8 mouse cellular contexts compared by ENCODE assay signal in the genomic region with DNA sequence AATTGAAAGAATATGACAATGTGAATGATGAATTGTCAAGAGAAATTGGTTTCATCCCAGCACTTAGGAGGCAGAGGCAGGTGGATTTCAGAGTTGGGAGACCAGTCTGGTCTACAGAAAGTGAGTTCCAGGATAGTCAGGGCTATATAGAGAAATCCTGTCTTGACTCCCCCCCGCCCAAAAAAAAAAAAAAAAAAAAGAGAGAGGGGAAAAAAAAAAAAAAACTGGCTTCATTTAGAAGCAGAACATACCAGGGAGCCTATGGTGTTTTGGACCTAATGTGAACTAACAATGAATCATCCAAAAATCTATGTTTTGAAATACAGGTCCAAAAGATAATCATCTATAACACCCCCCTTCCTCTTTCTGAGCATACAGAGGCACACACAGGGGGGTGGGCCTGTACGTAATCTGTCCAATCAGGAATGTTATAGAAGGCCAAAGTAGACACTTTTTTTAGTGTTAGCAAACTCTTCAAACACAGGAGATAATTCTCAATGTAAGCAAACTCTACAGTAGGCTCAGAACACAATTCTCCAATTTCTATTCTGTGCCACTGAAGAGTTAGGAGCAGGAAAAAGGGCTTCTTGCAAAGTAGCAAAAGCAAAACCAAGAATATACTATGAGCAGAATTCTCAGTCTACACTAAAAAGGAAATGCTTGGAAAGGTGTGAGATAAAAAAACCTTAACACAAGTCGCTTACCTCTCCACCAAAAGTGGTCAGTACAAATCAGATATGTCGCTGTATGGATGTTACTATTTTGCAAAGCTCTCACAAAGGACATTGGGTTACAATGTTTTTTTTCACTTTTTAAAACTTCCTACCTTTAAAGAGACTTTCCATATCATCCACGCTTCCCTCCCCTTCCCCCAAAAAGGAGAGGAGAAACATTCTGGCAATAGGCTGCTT. TPM values are rescaled to one million over a fixed set of nuclear protein-coding genes. Genes with fewer than 3 reads are reported as not detected.
DNase-seq lines count a peak whose midpoint lies in the region; ATAC-seq and TF ChIP-seq lines count a peak whose summit lies in the region.

No protein-coding gene starts in this region.

- H3K36me3 ChIP-seq in heart, embryonic 10.5 days, result peaks cover 57% of the 10 kb centered on the region
- H3K36me3 ChIP-seq in CH12.LX (replicated peaks in 1 of 2; ENCODE audit: control insufficient read depth in 1 of 2, insufficient read depth in 1 of 2, low read length in 1 of 2), result peaks cover 38 to 52% of the 10 kb centered on the region in 2 experiments
- H3K36me3 ChIP-seq in hindbrain, embryonic 10.5 days, result peaks cover 69% of the 10 kb centered on the region
- peaks cover 43% of the 10 kb centered on the region for H3K36me3 ChIP-seq in liver, embryonic 16.5 days (ENCODE audit: control insufficient read depth, insufficient read depth)

- no peak for TF ChIP-seq CTCF in CH12.LX (conservative IDR thresholded peaks at IDR 0.05 in 1 of 2, IDR thresholded peaks at IDR 0.05 in 1 of 2; ENCODE audit: low read depth in 2 of 2, low read length in 2 of 2)

- no peak for ATAC-seq in liver, embryonic 16.5 days (ENCODE audit: low read depth)

- peak; percentile 12; the same call in 1 of the 2 replicates for TF ChIP-seq POLR2A in CH12.LX (IDR thresholded peaks at IDR 0.05; ENCODE audit: low read depth, low read length)

- in situ Hi-C loops in CH12.LX (cut with MboI; ENCODE audit: low pct_ligation_motif_present, low pct_unique_long_range_greater_than_20kb, low sequenced_read_pairs), result no loop called here

- peaks cover 25% of the 10 kb centered on the region for H3K4me1 ChIP-seq in heart, embryonic 10.5 days
- H3K4me1 ChIP-seq in CH12.LX (ENCODE audit: control insufficient read depth in 1 of 2, insufficient read depth in 2 of 2), result peaks cover 9 to 68% of the 10 kb centered on the region in 2 experiments
- peaks cover 41% of the 10 kb centered on the region for H3K4me1 ChIP-seq in hindbrain, embryonic 10.5 days (replicated peaks)
- peaks cover 35% of the 10 kb centered on the region for H3K4me1 ChIP-seq in liver, embryonic 16.5 days (ENCODE audit: control insufficient read depth, low read depth, low read length)

- peaks cover 70% of the 10 kb centered on the region for H3K79me2 ChIP-seq in CH12.LX (replicated peaks; ENCODE audit: control insufficient read depth, extremely low read depth, insufficient read depth, poor library complexity, severe bottlenecking)

- H3K9me3 ChIP-seq in heart, embryonic 10.5 days, result no peaks in the 10 kb centered on the region
- no peaks in the 10 kb centered on the region for H3K9me3 ChIP-seq in CH12.LX (replicated peaks; ENCODE audit: low read length)
- no peaks in the 10 kb centered on the region for H3K9me3 ChIP-seq in hindbrain, embryonic 10.5 days
- no peaks in the 10 kb centered on the region for H3K9me3 ChIP-seq in liver, embryonic 16.5 days (replicated peaks; ENCODE audit: control insufficient read depth, low read length)

- peak overlapping the region; percentile 96 for H3K9ac ChIP-seq in CH12.LX (ENCODE audit: insufficient read depth, low read depth)
- peak overlapping the region; percentile 56 for H3K9ac ChIP-seq in liver, embryonic 16.5 days (ENCODE audit: low read depth, low read length)

- H3K27ac ChIP-seq in heart, embryonic 10.5 days, result peak overlapping the region; percentile 99
- no peak overlapping the region; the same call in 1 of the 2 replicates for H3K27ac ChIP-seq in CH12.LX (ENCODE audit: insufficient read depth, low read depth)
- peak overlapping the region; percentile 99 for H3K27ac ChIP-seq in hindbrain, embryonic 10.5 days
- H3K27ac ChIP-seq in liver, embryonic 16.5 days (ENCODE audit: low read length), result no peak overlapping the region

- no peaks in the 10 kb centered on the region for H3K27me3 ChIP-seq in heart, embryonic 10.5 days (ENCODE audit: insufficient read depth, poor library complexity, severe bottlenecking)
- H3K27me3 ChIP-seq in CH12.LX (replicated peaks), result no peaks in the 10 kb centered on the region
- no peaks in the 10 kb centered on the region for H3K27me3 ChIP-seq in hindbrain, embryonic 10.5 days (ENCODE audit: insufficient read depth, poor library complexity, severe bottlenecking)
- no peaks in the 10 kb centered on the region for H3K27me3 ChIP-seq in liver, embryonic 16.5 days (ENCODE audit: control insufficient read depth, insufficient read depth, low read depth, low read length)

- intact Hi-C loops in heart, postnatal 36 days (cut with DNase I), result loop anchor here (2.0 kb wide), 1 partner anchor 35 kb away; a partner anchor contains a TSS

- dilution Hi-C loops in CH12.LX (cut with MboI; ENCODE audit: extremely low pct_ligation_motif_present, extremely low pct_unique_long_range_greater_than_20kb, low sequenced_read_pairs), result no loop called here

- TF ChIP-seq RAD21 in CH12.LX (IDR thresholded peaks at IDR 0.05; ENCODE audit: low read depth, low read length), result no peak

- WGBS in heart, embryonic 10.5 days, result 57% methylated on average over 5 of the region's 5 CpGs
- 67% methylated on average over 5 of the region's 5 CpGs for WGBS in hindbrain, embryonic 10.5 days
- WGBS in liver, embryonic 16.5 days (ENCODE audit: insufficient replicate concordance), result 29% methylated on average over 5 of the region's 5 CpGs

- peak overlapping the region; percentile 91 for H3K4me2 ChIP-seq in CH12.LX (ENCODE audit: insufficient read depth, low read depth, poor library complexity, severe bottlenecking)
- peak overlapping the region; percentile 86 for H3K4me2 ChIP-seq in liver, embryonic 16.5 days (ENCODE audit: low read depth, low read length)

- no peak; the same call in 1 of the 2 replicates for TF ChIP-seq EP300 in CH12.LX (IDR thresholded peaks at IDR 0.05; ENCODE audit: low read length)

- H3K4me3 ChIP-seq in heart, embryonic 10.5 days, result peak overlapping the region; percentile 97
- H3K4me3 ChIP-seq in CH12.LX (replicated peaks in 1 of 3; ENCODE audit: low read depth in 2 of 3, low read length in 2 of 3, poor library complexity in 1 of 3), result peak overlapping the region; percentile 63 to 76 (median 75)
- H3K4me3 ChIP-seq in hindbrain, embryonic 10.5 days, result peak overlapping the region; percentile 92
- H3K4me3 ChIP-seq in liver, embryonic 16.5 days (ENCODE audit: low read depth, low read length), result peak overlapping the region; percentile 90

- DNase-seq in heart, embryonic 10.5 days (ENCODE audit: low spot score), result no peak
- no peak for DNase-seq in heart, postnatal 36 days
- DNase-seq in CH12.LX (ENCODE audit: extremely low read depth), result no peak
- no peak for DNase-seq in hindbrain, embryonic 10.5 days (ENCODE audit: low spot score)
- DNase-seq in urinary bladder, postnatal 36 days (ENCODE audit: low spot score in 2 of 2), result no peak
- no peak for DNase-seq in adrenal gland, adult (ENCODE audit: inconsistent age in 2 of 2, low spot score in 1 of 2)
- DNase-seq in cerebellum, adult 8-10 months, result no peak

TF ChIP-seq in CH12.LX, 34 proteins besides CTCF, POLR2A, EP300 and RAD21:
- TF ChIP-seq RCOR1 (conservative IDR thresholded peaks at IDR 0.05; ENCODE audit: low read depth, low read length) (0 out of 2 replicates have a peak, but pooled peaks have one; percentile 22), ZC3H11A (IDR thresholded peaks at IDR 0.05; ENCODE audit: low read depth, low read length) (no peak), ZNF384 (IDR thresholded peaks at IDR 0.05; ENCODE audit: low read depth, low read length) (peak; percentile 74), MEF2A (IDR thresholded peaks at IDR 0.05; ENCODE audit: borderline replicate concordance, low read depth, low read length) (no peak), ZMIZ1 (IDR thresholded peaks at IDR 0.05; ENCODE audit: low read depth, low read length) (peak; percentile 42; the same call in 1 of the 2 replicates)

RNA-seq across cellular contexts. Expression of a gene that starts 1.7 kb away (rescaled TPM):
- 50.6 and 72.2 TPM in 2 replicates for polyA plus RNA-seq in heart, embryonic 10.5 days (2016; fragmentation: Nextera tagmentation; extraction: Ambion mirVana)
- 10 to 100 TPM; 83.7 to 85.7 TPM for total RNA-seq in heart, postnatal 36 days (2021)
- total RNA-seq in CH12.LX (2012; rRNA removed) (194 and 264 TPM in 2 replicates), CH12.LX (2014; rRNA removed) (234 and 260 TPM in 2 replicates)
- polyA plus RNA-seq in CH12.LX (2012; ENCODE audit: insufficient read length, low read depth), result 411 and 465 TPM in 2 replicates
- polyA plus RNA-seq in hindbrain, embryonic 10.5 days (2016; fragmentation: Nextera tagmentation; extraction: Ambion mirVana), result 62.5 and 88.4 TPM in 2 replicates
- 14.5 and 15.9 TPM in 2 replicates for polyA plus RNA-seq in liver, embryonic 16.5 days (2015; fragmentation: Nextera tagmentation; extraction: Ambion mirVana)

RNA-seq across cellular contexts. Expression of a gene that starts 34.7 kb away (rescaled TPM):
- 7.6 and 8.4 TPM in 2 replicates for polyA plus RNA-seq in heart, embryonic 10.5 days (2016; fragmentation: Nextera tagmentation; extraction: Ambion mirVana)
- 10 to 100 TPM; 11.0 to 15.3 TPM for total RNA-seq in heart, postnatal 36 days (2021)
- total RNA-seq in CH12.LX (2012; rRNA removed) (2.1 and 3.1 TPM in 2 replicates), CH12.LX (2014; rRNA removed) (0.44 and 1.2 TPM in 2 replicates)
- polyA plus RNA-seq in CH12.LX (2012; ENCODE audit: insufficient read length, low read depth), result 5.2 and 5.7 TPM in 2 replicates
- 3.6 and 6.4 TPM in 2 replicates for polyA plus RNA-seq in hindbrain, embryonic 10.5 days (2016; fragmentation: Nextera tagmentation; extraction: Ambion mirVana)
- 0.84 and 1.1 TPM in 2 replicates for polyA plus RNA-seq in liver, embryonic 16.5 days (2015; fragmentation: Nextera tagmentation; extraction: Ambion mirVana)

Comparison
In these comparisons a context has a peak if more than half of its experiments do, and no peak if none do; other contexts are left out.
1. H3K27ac ChIP-seq: peak in heart, embryonic 10.5 days (single experiment) and hindbrain, embryonic 10.5 days (single experiment); none in CH12.LX (single experiment) and liver, embryonic 16.5 days (single experiment).
2. Peak in every context shown above with its lines, with median percentiles within 50 percentile points of each other: H3K4me3 ChIP-seq.